Mouse (Mus musculus): Measurements from ENCODE around the gene Zfp365. TPM values are rescaled to one million over a fixed set of nuclear protein-coding genes. Genes with fewer than 3 reads are reported as not detected.
A peak's percentile ranks its signal among the peaks of the same experiment; 100 is the strongest.

Gene Zfp365
- 100 to 1,000 TPM; 456 to 474 TPM for total RNA-seq (2021)
- long read RNA-seq, experiment 1, full-length matches to known transcripts: 1,016 of 1,121 reads
- long read RNA-seq, experiment 1, partial matches to known transcripts: 75 of 1,121 reads
- long read RNA-seq, experiment 1, other reads (novel, unspliced or antisense): 30 of 1,121 reads
- long read RNA-seq, experiment 2, full-length matches to known transcripts: 1,009 of 1,089 reads
- long read RNA-seq, experiment 2, partial matches to known transcripts: 32 of 1,089 reads
- long read RNA-seq, experiment 2, other reads (novel, unspliced or antisense): 48 of 1,089 reads

DNA sequence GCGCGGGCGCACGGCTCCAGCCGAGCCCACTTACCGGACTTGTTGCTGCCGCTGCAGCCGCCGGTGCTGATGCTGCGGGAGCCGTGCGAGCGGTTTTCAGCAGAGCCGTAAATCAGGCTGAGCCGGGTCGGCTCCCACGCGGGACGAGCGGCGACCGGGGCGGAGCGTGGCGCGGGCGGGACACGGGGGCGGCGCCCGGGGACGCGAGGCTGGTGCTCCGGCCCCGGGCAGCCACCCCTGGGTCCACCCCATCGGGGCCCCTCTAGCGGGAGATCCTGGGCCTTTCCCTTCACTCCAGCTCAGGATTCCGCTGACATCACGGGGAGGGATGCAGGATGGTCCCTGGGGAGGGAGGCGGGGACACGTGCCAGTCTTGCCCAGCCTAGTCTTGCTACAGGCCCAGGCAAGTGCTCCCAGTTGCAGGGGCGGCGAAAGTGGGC is at the start of gene Zfp365:
Zfp365 (minus strand) TSS at position 326 of the 440 bp plus-strand sequence.
- peak within 1 kb of the TSS; percentile 97 for H3K27ac ChIP-seq
- H3K4me3 ChIP-seq: peak within 1 kb of the TSS; percentile 88
- intact Hi-C loops (cut with DNase I): loop anchor here (5.0 to 10.0 kb wide), 2 partner anchors 70 to 362 kb away; partner anchors contain the start of gene Arid5b
- TF ChIP-seq CTCF (IDR thresholded peaks at IDR 0.05): no peak; the same call in none of the 2 replicates
- DNase-seq (ENCODE audit: extremely low spot score in 1 of 2, low spot score in 2 of 2): peak; percentile 83 to 84

- Histone ChIP-seq H3K4me3 (no peak overlapping the region), H3K27ac (no peak overlapping the region)
- TF ChIP-seq CTCF (IDR thresholded peaks at IDR 0.05): no peak
- no peak for DNase-seq (ENCODE audit: extremely low spot score in 1 of 2, low spot score in 2 of 2)
- intact Hi-C loops (cut with DNase I): loop anchor here (1.0 kb wide), 1 partner anchor 16 kb away; no protein-coding TSS in a partner anchor
Measured at GRCm38 (mm10) chr10:67959982-67960381, 47.5 kb upstream of the Zfp365 start.

GRCm38 (mm10) chr10:67955982-67956381 is 43.5 kb upstream of the Zfp365 start:
- no peak for DNase-seq (ENCODE audit: extremely low spot score in 1 of 2, low spot score in 2 of 2)
- H3K4me3 ChIP-seq: no peak overlapping the region
- no peak overlapping the region for H3K27ac ChIP-seq
- TF ChIP-seq CTCF (IDR thresholded peaks at IDR 0.05): no peak
- intact Hi-C loops (cut with DNase I): no loop called here

- intact Hi-C loops (cut with DNase I): no loop called here
- no peak overlapping the region for H3K4me3 ChIP-seq
- no peak for TF ChIP-seq CTCF (IDR thresholded peaks at IDR 0.05)
- no peak for DNase-seq (ENCODE audit: extremely low spot score in 1 of 2, low spot score in 2 of 2)
- no peak overlapping the region for H3K27ac ChIP-seq
Measured at GRCm38 (mm10) chr10:67951690-67952089, 39.2 kb upstream of the Zfp365 start.

- DNase-seq (ENCODE audit: extremely low spot score in 1 of 2, low spot score in 2 of 2): no peak
Measured at GRCm38 (mm10) chr10:67950059-67950748, 37.7 kb upstream of the Zfp365 start.

GRCm38 (mm10) chr10:67943513-67943912 is 31.1 kb upstream of the Zfp365 start:
- H3K4me3 ChIP-seq: no peak overlapping the region
- no peak; the same call in 1 of the 2 replicates for TF ChIP-seq CTCF (IDR thresholded peaks at IDR 0.05)
- intact Hi-C loops (cut with DNase I): no loop called here
- no peak for DNase-seq (ENCODE audit: extremely low spot score in 1 of 2, low spot score in 2 of 2)
- H3K27ac ChIP-seq: no peak overlapping the region

More at GRCm38 (mm10) chr10:67950059-67950748, 37.7 kb upstream of the Zfp365 start:
- H3K4me3 ChIP-seq: no peak overlapping the region
- intact Hi-C loops (cut with DNase I): no loop called here
- no peak for TF ChIP-seq CTCF (IDR thresholded peaks at IDR 0.05)
- no peak overlapping the region for H3K27ac ChIP-seq

GRCm38 (mm10) chr10:67939546-67939945 is 27.1 kb upstream of the Zfp365 start:
- no peak overlapping the region for H3K4me3 ChIP-seq
- peak overlapping the region; percentile 64; the same call in 1 of the 2 replicates for H3K27ac ChIP-seq
- no peak for TF ChIP-seq CTCF (IDR thresholded peaks at IDR 0.05)
- DNase-seq (ENCODE audit: extremely low spot score in 1 of 2, low spot score in 2 of 2): peak in 1 of 2 experiments; percentile 13
- intact Hi-C loops (cut with DNase I): no loop called here

GRCm38 (mm10) chr10:67937775-67938174 is 25.3 kb upstream of the Zfp365 start:
- Histone ChIP-seq H3K4me3 (no peak overlapping the region), H3K27ac (no peak overlapping the region)
- no peak for TF ChIP-seq CTCF (IDR thresholded peaks at IDR 0.05)
- no peak for DNase-seq (ENCODE audit: extremely low spot score in 1 of 2, low spot score in 2 of 2)
- intact Hi-C loops (cut with DNase I): no loop called here

DNA sequence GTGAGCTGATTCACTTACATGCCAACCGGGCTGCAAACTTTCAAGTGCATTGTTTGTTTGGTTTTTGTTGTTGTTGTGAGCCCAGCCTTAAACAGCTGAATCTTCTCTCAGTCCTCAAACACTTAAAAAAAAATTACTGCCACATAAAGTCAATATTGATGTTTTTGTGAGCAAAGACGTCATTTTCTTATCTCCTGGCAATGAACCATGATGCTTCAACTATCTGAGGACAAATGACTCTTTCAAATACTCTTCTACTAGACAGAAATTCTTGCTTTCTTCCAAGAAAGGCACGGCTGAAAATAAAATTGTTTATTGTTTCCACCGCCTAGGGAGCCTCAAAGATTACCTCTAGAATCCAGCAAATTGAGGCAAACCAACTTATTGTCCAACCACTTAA is 24.5 kb upstream of the Zfp365 start:
- intact Hi-C loops (cut with DNase I): no loop called here
- Histone ChIP-seq H3K4me3 (no peak overlapping the region), H3K27ac (no peak overlapping the region)
- no peak for DNase-seq (ENCODE audit: extremely low spot score in 1 of 2, low spot score in 2 of 2)
- TF ChIP-seq CTCF (IDR thresholded peaks at IDR 0.05): no peak

- Histone ChIP-seq H3K4me3 (no peak overlapping the region), H3K27ac (no peak overlapping the region; the same call in 1 of the 2 replicates)
- no peak for TF ChIP-seq CTCF (IDR thresholded peaks at IDR 0.05)
- no peak for DNase-seq (ENCODE audit: extremely low spot score in 1 of 2, low spot score in 2 of 2)
- intact Hi-C loops (cut with DNase I): no loop called here
Measured at GRCm38 (mm10) chr10:67932780-67933179, 20.3 kb upstream of the Zfp365 start.

DNA sequence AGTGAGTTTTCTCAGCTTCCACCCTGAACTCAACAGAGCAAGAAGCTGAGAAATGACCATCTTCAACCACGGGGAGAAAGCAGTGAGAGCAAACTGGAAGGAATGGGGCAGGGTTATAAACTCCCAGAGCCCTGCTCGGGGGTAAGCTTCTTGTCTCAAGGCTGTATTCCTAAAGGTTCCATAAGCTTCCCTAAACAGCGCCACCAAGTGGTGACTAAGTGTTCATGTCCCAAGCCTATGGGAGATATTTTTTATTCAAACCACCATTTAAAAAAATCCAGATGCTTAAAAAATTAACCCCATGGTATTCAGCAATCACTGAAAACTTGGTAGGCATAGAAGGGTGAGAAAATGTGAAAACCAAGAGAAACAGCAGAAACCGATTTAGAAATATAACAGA is 18.9 kb upstream of the Zfp365 start:
- DNase-seq (ENCODE audit: extremely low spot score in 1 of 2, low spot score in 2 of 2): no peak
- intact Hi-C loops (cut with DNase I): no loop called here
- peak; percentile 30 for TF ChIP-seq CTCF (IDR thresholded peaks at IDR 0.05)
- no peak overlapping the region for H3K4me3 ChIP-seq
- no peak overlapping the region for H3K27ac ChIP-seq

DNA sequence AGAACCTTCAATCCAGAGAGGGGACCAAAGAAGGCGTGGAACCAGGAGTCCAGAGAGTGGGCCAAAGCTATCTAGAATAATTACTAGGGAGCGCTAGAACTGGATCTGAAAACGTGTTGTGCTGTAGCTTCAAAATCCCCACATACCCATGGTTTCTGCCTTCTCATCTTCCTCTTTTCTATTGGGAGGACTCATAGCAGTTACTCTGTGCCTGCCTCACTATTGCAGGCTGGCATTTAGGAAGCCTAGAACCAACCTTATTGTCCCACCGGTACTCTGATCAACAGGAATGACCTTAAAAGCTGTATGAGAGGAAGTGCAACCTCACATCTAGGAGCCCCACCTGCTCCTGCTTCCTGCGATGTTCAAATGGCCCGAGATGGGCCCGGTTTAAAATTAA is 16.1 kb upstream of the Zfp365 start:
- Histone ChIP-seq H3K4me3 (no peak overlapping the region), H3K27ac (peak overlapping the region; percentile 59; the same call in 1 of the 2 replicates)
- intact Hi-C loops (cut with DNase I): no loop called here
- no peak for TF ChIP-seq CTCF (IDR thresholded peaks at IDR 0.05)
- DNase-seq (ENCODE audit: extremely low spot score in 1 of 2, low spot score in 2 of 2): no peak

Measured in left cerebral cortex, adult 2 months (tissue).